8 mouse cellular contexts compared by ENCODE assay signal in the genomic region with DNA sequence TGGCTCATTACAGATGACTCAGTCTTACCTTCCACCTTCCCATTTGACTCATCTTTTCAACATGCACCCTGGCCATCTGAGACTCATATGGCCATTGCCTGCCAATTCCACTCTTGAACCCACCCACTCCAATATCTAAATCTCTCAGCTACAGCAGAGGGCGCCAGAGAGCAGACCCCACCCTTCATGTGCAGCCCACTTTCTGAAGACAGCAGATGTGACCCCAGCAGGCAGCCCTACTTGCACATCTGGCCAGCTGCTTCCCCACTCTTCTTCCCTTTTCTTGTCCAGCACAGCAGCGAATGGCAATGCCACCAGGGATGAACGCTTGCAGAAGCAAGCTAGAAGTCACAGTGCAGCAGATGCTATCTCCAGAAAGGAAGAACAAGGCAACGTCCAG.
DNase-seq lines count a peak whose midpoint lies in the region; ATAC-seq lines count a peak whose summit lies in the region.

No protein-coding gene starts in this region.

- H3K36me3 ChIP-seq in hindbrain, embryonic 10.5 days: no peaks in the 10 kb centered on the region
- no peaks in the 10 kb centered on the region for H3K36me3 ChIP-seq in hindbrain, embryonic 13.5 days

- no peaks in the 10 kb centered on the region for H3K9me3 ChIP-seq in hindbrain, embryonic 10.5 days
- H3K9me3 ChIP-seq in hindbrain, embryonic 13.5 days: no peaks in the 10 kb centered on the region

- H3K4me3 ChIP-seq in hindbrain, embryonic 10.5 days: no peak overlapping the region
- H3K4me3 ChIP-seq in hindbrain, embryonic 13.5 days: no peak overlapping the region

- H3K27ac ChIP-seq in hindbrain, embryonic 10.5 days: no peak overlapping the region
- H3K27ac ChIP-seq in hindbrain, embryonic 13.5 days: no peak overlapping the region

- peaks cover 5% of the 10 kb centered on the region; the same call in 1 of the 2 replicates for H3K4me1 ChIP-seq in hindbrain, embryonic 10.5 days (replicated peaks)
- H3K4me1 ChIP-seq in hindbrain, embryonic 13.5 days (replicated peaks): no peaks in the 10 kb centered on the region

- peak; percentile 42 for DNase-seq in hindbrain, embryonic 10.5 days (ENCODE audit: low spot score)
- peak; percentile 12 for DNase-seq in ovary, postnatal 36 days (ENCODE audit: low spot score)
- DNase-seq in ovary, postnatal 10 days (ENCODE audit: low spot score): no peak
- DNase-seq in embryo, embryonic 11 days: peak; percentile 58
- peak; percentile 60 for DNase-seq in mesoderm, embryonic 11.5 days (ENCODE audit: low read depth, low spot score)

- H3K4me2 ChIP-seq in hindbrain, embryonic 13.5 days: no peak overlapping the region

- no peaks in the 10 kb centered on the region; the same call in 1 of the 2 replicates for H3K27me3 ChIP-seq in hindbrain, embryonic 10.5 days (ENCODE audit: insufficient read depth, poor library complexity, severe bottlenecking)
- no peaks in the 10 kb centered on the region for H3K27me3 ChIP-seq in hindbrain, embryonic 13.5 days

- ATAC-seq in hindbrain, embryonic 13.5 days (ENCODE audit: low FRiP score): no peak
- ATAC-seq in erythroid progenitor cell, adult 5-6 weeks (replicated peaks; ENCODE audit: low FRiP score, poor library complexity, severe bottlenecking): no peak
- no peak for ATAC-seq in monocyte, adult 5-6 weeks (replicated peaks; ENCODE audit: insufficient number of reproducible peaks, low FRiP score, low TSS enrichment, poor library complexity, severe bottlenecking)

- H3K9ac ChIP-seq in hindbrain, embryonic 13.5 days: no peak overlapping the region

- WGBS in hindbrain, embryonic 10.5 days: 45% methylated on average over 4 of the region's 4 CpGs
- WGBS in hindbrain, embryonic 13.5 days: 51% methylated on average over 4 of the region's 4 CpGs
